Mouse (Mus musculus): ENCODE data around the gene Prmt7.
A peak's percentile ranks its signal among the peaks of the same experiment; 100 is the strongest.

The Prmt7 gene

DNA sequence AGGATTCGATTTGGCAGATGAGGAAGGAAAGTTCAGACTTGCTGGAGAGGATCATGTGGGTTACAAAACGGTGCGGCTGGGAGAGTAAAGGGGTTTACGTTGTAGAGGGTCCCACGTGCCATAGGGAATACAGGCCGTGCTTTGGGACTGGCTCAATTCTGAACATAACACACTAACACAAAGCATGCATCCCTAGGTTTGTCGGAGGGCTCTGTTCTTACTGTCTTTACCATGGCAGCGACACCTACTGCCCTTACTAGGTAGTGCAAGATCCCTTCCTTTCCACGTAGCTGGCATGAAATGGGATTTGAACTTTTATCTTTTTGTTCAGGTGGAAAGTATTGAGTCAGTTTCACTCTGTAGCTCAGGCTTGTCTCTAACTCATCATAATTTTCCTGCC, 15.9 kb downstream of the Prmt7 start:
- DNase-seq (ENCODE audit: low read depth): peak; percentile 48

DNA sequence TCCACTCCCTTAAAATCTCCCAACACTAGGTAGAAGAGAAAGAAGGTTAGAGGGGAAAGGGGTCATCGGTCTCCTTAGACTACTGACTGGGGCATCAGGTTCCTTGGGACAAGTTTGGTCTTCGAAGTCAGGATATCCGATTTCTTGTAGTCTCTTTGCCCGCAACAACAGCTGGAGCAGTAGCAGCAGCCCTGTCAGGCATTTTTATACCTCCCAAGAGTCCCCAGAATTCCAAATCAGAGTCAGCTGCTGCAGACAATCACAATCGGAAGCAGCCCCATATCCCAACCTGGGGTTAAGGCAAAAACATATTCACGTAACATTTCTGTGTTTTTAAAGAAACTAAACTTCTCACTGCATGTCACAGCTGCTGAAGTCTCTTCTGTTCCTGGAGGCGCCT, 20.8 kb downstream of the Prmt7 start:
- no peak for DNase-seq (ENCODE audit: low read depth)

DNA sequence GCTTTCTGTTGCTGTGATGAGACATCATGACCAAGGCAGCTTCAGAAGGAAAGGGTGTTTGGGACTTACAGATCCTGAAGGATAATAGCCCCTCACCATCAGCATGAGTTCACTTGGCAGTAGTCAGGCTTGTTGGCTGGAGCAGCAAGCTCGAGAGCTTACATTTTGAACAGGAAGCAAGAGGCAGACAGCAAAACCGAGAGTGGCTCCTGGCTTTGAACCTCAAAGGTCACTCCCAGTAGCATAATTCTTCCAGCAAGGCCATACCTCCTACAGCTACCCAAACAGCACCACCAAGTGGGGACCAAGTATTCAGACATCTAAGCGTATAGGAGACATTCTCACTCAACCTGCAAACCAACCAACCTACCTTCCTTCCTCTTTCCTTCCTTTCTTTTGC, 22.0 kb downstream of the Prmt7 start:
- no peak for DNase-seq (ENCODE audit: low read depth)

DNA sequence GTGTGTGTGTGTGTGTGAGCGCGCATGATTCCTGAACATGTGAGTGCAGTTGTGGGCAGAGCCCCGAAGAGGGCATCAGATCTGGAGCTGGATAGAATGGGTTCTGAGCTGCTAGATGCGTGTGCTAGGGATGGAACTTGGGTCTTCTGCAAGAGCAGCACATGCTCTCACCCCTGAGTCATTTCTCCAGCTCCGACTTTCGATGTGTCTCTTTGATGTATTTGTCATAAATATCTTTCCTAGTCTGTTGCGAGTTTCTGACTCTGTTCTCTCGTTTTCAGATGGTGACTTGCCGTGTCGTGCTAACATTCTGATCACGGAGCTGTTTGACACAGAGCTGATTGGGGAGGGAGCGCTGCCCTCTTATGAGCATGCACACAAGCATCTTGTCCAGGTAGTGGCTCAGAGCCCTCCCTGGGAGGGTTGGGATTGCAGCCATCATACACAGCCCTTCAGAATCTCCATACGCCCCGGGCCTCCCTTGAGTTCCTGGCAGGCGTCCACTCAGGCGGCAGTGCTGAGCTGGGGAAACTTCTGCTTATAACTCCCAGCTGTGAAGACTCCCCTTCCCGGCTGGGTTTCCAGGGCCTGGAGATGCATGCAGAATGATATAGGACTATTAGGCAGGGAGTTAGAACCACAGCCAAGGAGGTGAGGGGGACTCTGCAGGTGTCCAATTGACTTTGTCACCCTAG, 24.0 kb downstream of the Prmt7 start:
- no peak for DNase-seq (ENCODE audit: low read depth)

DNA sequence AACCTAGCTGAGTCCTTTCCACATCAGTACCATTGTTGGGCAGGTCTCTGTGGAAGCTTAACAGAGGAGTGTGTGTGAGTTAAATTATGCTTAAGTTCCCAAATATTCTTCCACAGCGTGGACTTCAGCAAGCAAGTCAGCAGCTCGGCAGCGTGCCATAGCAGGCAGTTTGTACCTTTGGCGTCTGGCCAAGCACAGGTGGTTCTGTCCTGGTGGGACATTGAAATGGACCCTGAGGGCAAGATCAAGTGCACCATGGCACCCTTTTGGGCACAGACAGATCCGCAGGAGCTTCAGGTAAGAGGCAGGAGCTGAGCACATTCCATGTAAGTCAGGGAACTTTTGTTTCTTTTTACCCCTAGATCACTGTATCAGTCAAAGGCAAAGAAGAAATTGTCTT, 26.4 kb downstream of the Prmt7 start:
- DNase-seq (ENCODE audit: low read depth): no peak

DNA sequence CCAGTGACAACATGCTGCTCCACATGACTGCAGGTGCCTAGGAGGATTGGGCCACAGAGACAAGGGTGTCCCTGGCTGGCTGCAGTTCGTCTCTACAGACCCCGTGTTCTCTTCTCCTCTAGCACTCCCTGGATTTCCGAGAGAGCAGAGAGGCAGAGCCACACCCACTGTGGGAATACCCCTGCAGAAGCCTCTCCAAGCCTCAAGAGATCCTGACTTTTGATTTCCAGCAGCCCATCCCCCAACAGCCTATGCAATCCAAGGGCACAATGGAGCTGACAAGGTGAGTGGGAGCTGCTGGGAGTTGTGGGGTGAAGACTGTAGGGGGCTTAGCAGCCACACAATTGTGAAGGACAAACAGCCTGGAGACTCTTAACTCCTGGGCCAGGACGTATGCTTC, 39.5 kb downstream of the Prmt7 start:
- no peak for DNase-seq (ENCODE audit: low read depth)

DNA sequence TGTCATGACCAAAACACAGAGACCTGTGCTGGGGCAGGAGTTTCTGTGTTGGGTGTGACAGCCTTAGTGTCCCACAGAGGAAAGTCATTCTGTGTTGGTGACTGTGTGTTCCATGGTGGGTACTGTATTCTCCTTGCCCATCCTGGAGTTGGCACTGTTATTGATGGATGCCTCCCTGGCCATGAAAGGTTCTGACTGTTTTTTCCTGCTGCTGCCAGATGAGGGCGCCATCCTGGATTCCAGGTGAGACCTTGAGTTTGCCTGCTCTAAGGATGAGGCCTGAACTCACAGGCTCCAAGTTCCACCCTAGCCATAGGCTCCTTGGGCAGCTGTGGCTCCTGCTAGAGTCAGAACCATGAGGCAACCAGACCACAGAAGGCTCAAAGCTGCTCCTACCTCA, 47.4 kb downstream of the Prmt7 start:
- peak; percentile 14 for DNase-seq (ENCODE audit: low read depth)

DNA sequence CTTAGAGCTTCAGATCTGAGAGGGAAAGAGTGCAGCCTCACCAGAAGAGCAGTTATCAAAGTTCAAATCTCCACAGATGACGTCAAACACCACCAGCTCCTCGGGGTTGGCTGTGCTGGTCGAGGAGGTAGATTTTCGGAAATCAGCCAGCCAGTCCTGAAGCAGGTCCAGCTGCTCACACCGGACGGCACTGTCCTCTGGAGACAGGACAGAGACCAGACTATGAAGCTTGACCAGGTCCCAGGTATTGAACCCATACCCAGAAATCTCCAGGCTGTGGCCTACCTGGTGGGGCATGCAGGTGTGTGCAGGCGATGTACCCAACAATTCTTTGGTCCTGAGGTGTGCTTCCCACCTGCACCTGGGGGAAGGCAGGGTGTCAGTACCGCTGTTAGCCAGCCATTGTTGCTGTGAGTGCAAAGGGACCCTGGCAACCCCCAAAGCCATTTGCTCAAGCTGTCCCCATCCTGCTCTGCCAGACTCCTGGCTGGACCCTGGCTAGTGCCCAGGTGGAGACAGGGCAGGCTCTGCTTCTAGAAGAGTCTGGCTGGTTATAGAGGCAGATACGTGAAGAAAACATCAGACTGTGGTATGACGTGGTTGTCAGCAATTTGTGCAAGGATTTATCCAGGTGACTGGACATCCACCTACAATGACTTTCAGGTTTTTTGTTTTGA, 49.0 kb downstream of the Prmt7 start:
- no peak for DNase-seq (ENCODE audit: low read depth)

DNA sequence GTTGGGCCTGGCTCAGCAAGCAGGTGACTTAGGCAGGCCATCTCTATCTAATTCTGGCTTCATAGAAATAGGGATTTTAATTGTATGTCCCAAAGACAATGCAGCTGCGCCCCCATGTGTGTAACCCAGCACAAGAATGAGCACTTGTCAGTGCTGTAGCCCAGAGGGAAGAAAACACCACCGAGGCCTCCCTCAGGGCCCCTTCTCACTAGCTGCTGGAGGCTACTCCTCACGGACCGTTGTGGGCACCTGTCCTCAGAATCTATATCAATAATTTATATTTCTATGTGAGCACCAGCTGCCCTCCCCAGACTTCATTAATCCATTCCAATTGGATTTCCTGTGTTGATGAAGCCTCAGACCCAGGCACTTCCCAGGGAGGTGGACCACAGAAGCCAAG, 50.2 kb downstream of the Prmt7 start:
- DNase-seq (ENCODE audit: low read depth): no peak

DNA sequence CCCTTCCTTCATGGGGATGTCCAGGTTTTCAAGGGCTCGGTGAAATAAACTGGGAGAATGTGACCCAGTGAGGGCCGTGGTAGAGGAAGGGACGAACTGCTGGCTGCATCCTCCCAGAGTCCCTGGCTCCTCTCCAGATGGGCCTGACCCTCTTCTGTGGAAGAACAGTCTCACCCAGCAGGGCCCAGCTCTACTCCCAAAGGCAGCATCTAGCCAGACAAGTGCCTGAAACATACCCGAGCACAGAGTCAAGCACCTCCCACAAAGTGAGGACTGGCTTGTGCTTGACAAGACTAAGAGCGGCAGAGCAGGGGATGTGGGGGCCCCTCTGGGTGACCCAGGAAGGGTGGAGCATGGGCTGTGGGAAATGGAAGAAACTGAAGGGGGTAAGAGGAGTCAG, 51.6 kb downstream of the Prmt7 start:
- no peak for DNase-seq (ENCODE audit: low read depth)

DNA sequence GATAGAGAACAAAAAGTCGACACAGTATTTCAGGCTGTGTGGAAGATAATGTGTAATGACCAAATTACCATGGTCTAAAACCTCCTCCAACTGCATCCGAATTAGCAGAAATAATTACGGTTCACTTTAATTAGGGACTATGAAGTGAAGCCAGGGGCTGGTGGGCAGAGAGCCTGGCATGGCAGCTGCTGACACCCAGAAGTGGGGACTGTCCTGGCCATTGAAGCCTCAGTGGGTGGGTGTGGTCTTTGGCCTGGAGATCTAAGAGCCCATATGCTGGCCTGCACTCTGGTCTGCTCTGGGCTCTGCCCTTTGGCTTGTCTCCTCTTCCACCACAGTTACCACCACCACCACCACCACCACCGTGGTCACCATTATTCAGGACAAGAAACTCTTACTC, 53.2 kb downstream of the Prmt7 start:
- DNase-seq (ENCODE audit: low read depth): no peak

DNA sequence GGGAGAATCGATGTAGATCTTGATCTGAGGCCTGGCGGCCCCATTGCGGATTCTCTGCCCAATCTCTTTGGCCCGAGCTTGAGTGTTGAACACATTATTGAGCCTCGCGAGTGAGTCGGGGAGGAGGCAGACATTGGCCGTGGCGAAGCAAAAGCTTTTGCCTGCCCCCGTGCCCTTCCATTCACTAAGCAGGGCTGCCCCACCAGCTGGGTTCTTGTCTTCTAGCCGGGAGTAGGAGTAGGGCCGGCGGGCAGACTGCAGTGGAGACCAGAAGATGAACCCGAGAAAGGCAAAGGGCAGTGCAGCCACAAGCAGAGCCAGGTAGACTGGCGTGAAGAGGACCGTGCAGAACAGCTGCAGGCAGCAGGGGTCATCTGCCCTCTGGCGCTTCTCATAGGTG, 54.7 kb downstream of the Prmt7 start:
- DNase-seq (ENCODE audit: low read depth): no peak

DNA sequence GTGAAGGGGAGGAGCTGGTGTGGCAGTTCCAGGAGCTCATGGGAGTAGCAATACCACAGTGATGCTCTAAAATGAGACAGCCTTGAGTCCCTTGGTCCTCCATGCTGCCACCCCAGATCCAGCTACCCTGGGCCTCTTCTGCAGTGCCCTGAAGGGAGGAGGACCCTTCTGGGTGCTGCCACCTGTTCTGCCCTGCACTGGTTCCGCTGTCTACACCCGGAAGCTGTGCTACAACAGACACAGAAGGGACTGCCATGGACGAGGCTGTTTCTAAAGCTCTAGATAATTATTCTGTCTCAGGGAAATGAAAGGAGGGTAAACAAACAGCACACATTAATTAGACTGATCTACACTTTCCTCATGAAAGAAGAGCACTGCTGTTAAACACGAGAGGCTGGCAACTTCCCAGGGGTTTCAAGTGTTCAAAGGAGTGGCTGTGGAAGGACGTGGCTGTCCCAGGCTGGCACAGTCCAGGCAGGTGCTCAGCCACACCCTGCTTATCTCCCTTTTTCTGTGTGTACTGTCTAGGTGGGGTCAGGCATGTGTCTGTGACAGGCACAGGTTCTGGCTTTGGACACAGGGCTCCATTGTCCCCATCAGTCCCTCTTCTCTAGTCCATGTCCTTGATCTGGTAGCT, 58.1 kb downstream of the Prmt7 start:
- no peak for DNase-seq (ENCODE audit: low read depth)

DNA sequence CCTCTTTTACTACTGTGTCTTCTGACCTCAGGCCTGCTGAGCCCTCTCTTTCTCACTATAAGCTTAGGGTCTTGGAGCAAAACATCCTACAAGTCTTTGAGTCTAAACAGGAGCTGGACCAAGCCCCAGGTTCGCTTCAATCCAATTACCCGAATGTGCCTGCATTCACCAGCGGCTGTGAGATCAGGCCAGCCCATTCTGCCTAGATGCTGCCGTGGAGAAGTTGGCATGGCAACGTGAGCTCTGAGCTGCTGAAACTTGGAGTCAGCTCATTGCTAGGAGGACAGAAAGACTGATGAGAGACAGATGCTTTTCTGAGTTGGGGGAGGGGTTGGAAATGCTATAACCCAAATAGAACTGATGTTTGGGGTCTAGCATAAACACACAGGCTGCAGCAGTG, 60.1 kb downstream of the Prmt7 start:
- no peak for DNase-seq (ENCODE audit: low read depth)

DNA sequence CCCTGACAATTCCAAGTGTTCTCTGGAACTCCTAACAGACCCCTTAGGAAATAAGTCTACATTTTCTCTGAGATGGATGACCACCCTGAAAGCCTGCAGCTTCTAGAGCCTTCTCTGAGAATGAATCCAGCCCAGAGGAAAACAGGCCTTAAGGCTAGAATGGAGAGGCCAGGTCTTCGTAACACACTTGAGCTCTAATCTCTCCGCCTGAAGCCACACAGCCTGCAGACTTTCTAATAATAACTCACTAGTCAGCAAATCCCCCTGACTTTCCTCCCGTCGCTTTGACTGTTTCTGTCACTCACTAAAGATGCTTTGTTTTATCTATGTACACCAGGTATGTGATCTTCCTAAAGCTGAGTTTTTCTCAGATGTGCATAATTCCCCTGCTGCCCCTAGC, 60.6 kb downstream of the Prmt7 start:
- no peak for DNase-seq (ENCODE audit: low read depth)

DNA sequence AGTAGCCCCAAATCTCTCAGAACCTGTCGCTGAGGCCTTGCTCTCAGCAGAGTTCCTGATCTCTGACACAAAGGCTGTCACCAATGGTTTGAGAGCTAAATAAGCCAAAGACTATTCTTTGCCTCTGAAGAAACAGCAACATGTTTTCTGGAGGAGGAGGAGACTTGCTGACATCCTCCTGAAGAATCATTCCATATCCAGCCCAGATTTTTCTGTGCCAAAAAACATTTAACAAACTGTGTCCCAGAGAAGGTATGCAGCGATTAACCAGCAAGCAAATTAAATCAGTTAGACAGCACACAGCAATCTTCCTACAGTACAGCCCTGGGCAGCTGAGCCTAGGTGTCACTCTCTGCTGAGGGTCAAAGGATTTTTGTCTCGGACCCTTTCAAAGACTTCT, 62.7 kb downstream of the Prmt7 start:
- DNase-seq (ENCODE audit: low read depth): no peak

DNA sequence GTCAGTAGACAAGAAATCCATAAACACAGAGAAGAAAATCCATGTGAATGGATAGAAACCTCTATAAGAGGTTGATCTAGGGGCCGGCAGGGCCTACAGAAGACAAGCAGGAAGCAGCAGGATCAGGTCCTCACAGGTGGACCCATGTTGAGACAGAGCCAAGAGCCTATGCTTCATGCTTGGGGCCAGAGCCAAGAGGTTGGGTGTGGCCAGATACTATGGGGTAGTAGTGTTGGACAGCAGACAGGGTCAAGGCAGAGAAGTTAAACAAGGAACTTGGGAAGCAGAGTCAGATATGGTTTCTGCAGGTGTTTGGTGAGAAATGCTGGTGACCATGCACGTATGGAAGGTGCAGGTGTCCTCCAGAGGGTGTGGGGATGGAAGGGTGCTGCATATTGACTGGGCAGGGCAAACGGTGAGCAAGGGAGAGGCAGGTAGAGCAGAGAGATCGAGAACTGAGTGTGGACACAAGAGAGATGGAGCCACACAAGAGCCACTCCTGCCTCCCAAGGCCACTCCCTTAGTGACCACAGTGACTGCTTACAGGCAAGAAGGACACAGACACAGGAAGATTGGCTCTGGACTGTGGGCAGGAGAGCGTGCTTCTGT, 66.1 kb downstream of the Prmt7 start:
- no peak for DNase-seq (ENCODE audit: low read depth)

DNA sequence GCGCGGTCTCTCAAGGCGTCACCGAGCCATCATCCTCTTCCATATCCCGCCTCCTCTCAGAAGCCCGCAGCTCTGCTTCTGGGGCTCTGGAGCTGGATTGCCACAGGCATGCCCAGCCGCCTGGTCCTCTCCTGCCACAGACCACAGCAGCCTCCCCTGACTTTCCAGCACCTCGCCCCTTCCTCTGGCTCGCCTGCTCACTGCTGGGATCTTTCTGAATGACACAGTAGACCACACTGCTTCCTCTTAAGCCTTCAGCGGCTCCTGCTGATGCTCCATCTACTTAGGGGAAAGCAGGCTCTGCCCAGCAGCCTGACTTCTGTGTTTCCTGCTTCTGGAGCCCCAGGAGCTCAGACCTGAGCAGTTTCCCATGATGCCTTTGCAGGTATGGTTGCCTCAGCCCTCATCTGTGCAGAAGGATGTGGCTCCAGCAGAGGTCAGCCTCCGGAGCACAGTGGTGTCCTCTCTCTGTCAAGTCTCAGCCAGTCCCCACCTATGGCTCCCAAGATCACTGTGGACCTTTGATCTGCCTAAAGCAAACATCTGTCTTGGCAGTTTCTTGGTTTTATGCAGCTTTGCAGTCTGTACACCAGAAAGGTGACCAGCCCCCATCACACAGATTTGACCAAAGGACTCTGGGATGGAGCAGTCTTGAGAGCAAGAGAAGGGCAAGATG, 67.8 kb downstream of the Prmt7 start:
- DNase-seq (ENCODE audit: low read depth): no peak

DNA sequence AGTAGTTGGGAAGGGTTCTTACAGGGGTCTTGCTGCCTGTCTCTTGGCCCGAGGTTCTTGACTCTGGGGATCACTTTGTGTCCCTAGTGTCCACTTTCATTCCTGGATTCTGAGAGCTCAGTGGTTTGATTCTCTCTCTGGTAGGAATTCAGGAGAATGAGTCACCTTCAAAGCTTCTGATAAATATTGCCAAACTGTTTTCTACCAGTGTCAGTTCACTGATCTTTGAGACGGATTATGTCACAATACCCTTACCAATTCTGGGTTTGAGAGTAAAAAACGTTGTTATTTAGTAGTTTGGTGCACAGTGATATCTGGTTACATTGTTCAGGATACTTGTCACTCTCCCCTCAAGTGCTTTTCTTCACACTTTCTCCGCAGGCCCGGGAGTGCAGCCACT, 69.4 kb downstream of the Prmt7 start:
- DNase-seq (ENCODE audit: low read depth): no peak

DNA sequence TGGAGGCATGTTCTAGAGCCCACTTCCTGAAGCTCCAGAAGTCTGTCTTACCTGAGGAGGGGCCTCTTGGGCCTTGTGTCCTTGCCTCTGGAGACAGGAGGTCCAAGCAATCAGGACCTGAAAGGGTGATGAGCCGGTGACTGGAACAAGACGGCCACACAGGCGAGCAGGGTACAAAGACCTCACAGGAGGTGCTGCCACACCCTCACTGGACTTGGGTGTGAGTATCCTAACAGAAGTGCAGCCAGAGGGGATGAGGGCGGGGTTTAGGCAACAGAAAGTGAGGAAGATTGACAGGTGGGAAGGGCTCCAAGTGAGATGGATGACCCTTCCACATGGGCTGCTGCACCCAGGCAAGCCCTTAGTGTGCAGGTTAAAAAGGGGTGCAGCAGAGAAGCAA, 70.1 kb downstream of the Prmt7 start:
- no peak for DNase-seq (ENCODE audit: low read depth)

DNA sequence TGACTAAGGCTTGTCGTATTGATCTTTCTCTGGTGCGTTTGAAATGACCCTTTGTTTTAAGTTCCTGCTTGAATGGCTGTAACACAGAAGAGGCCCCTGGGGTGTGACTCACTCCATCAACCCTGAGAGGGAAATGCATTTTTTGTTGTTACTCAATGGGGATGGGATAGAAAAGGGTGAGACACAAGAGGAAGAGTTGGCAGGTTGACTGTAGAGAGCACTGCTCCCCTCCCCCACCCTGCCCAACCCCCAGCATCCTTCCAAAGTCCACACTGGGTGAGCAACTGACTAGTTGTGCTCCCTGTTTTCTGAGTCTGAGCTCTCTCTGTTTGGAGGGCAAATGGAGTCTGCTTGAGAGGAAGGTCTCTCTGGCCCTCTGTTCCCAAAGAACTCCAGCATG, 76.7 kb downstream of the Prmt7 start:
- no peak for DNase-seq (ENCODE audit: low read depth)

DNA sequence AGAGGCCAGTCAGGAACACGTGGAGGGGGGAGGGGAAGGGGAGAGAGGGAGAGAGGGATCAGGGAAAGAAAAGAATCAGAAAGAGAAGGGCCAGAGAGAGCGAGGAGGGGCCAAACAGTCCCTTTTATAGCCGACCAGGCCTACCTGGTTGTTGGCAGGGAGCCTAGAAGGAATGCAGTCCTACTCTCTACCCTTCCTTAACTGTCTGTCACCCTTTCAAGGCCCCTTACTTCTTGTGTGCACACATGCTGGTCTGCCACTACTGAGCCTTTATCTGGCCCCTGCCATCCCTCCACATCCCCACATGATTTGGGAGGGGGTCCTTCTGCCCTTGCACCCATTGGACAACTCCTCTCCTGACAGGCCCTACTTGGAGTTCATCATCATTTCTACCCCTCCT, 78.0 kb downstream of the Prmt7 start:
- no peak for DNase-seq (ENCODE audit: low read depth)

DNA sequence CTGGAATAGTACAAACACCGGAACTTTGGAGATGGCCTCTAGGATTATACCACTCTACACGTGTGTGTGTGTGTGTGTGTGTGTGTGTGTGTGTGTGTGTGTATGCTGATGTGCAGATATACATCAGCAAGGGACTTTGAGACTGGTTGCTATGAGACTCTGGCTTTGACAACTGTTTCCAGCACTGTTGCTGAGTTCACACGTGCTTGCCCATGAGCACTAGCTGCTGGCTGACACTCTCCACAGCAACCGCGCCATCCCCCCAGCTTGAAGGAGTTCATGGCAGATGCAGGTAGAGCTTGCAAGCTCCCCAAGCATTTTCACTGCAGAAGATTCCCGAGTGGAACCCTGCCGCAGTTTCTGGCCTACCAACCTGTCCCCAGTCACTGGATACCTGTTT, 78.7 kb downstream of the Prmt7 start:
- DNase-seq (ENCODE audit: low read depth): no peak

All from c-Kit-positive CD71-positive TER-119-negative erythroid progenitor cells, embryonic 14.5 days (primary cell).